In genomic region chr8:46470792-46471781, GRCm38 (mm10) we compare ENCODE assay signal across 7 mouse cellular contexts. TPM values are rescaled to one million over a fixed set of nuclear protein-coding genes. Genes with fewer than 3 reads are reported as not detected.
DNase-seq lines count a peak whose midpoint lies in the region; ATAC-seq lines count a peak whose summit lies in the region.

Gene Acsl1, plus strand, starts transcription at chr8:46471037.

- peak; percentile 100 for DNase-seq in adrenal gland, adult (ENCODE audit: inconsistent age in 2 of 2, low spot score in 1 of 2)
- peak; percentile 99 for DNase-seq in embryo, embryonic 10 days (ENCODE audit: low spot score)
- peak; percentile 99 for DNase-seq in gastrocnemius, postnatal 14 days
- peak; percentile 68 to 99 for DNase-seq in left cerebral cortex, postnatal 10 days (ENCODE audit: extremely low spot score in 1 of 2, low spot score in 2 of 2)
- DNase-seq in right cerebral cortex, postnatal 4 days, result peak; percentile 91

- ATAC-seq in inflammation-experienced regulatory T-cells, adult 6 months, result peak; percentile 88
- peak; percentile 86 for ATAC-seq in megakaryocyte-erythroid progenitor cell, adult 5-6 weeks (replicated peaks; ENCODE audit: low FRiP score, low TSS enrichment, poor library complexity, severe bottlenecking)

- intact Hi-C loops in gastrocnemius, postnatal 14 days (cut with DNase I; ENCODE audit: low total_unique reads), result loop anchor here (10.0 kb wide), 1 partner anchor 74 kb away; no protein-coding TSS in a partner anchor
- intact Hi-C loops in left cerebral cortex, postnatal 10 days (cut with DNase I), result no loop called here

RNA-seq across cellular contexts. Expression of gene Acsl1, which starts in this region (rescaled TPM):
- 100 to 1,000 TPM; 239 to 291 TPM for total RNA-seq in gastrocnemius, postnatal 14 days (2021)
- polyA plus RNA-seq in inflammation-experienced regulatory T-cells, adult 6 months (2017; shearing (Covaris generic)), result 10 to 100 TPM in 1 of 3 experiments, 1 to 10 TPM in 2; 6.6 to 12.1 (median 8.6) TPM
- total RNA-seq in left cerebral cortex, postnatal 10 days (2021), result 10 to 100 TPM; 46.5 to 48.4 TPM
- total RNA-seq in megakaryocyte-erythroid progenitor cell, adult 5-6 weeks (2014; fragmentation: Nextera tagmentation), result 85.5 and 104 TPM in 2 replicates
- 139 and 157 TPM in 2 replicates for total RNA-seq in megakaryocyte-erythroid progenitor cell, adult 5-6 weeks (2017)

Comparison
In these comparisons a context has a peak if more than half of its experiments do, and no peak if none do; other contexts are left out.
1. Peak in every context shown above with its lines: DNase-seq and ATAC-seq.